Mouse (Mus musculus): ENCODE data around the gene Acan. TPM values are rescaled to one million over a fixed set of nuclear protein-coding genes. Genes with fewer than 3 reads are reported as not detected.

The Acan gene
- polyA plus RNA-seq, 1 experiment, result not detected

GRCm38 (mm10) chr7:79089111-79089510 lies 35.8 kb downstream of the Acan start:
- TF ChIP-seq E2F4 (IDR thresholded peaks at IDR 0.05; ENCODE audit: insufficient read depth) (no peak), SRF (IDR thresholded peaks at IDR 0.05; ENCODE audit: control insufficient read depth, insufficient read length, low read depth) (no peak), MAX (IDR thresholded peaks at IDR 0.05; ENCODE audit: low read depth) (no peak), USF1 (IDR thresholded peaks at IDR 0.05; ENCODE audit: low read depth) (no peak), MYOG (IDR thresholded peaks at IDR 0.05; ENCODE audit: control insufficient read depth in 1 of 3, insufficient read depth in 1 of 3, insufficient read length in 2 of 3, low read depth in 2 of 3) (no peak), CEBPB (IDR thresholded peaks at IDR 0.05; ENCODE audit: insufficient read depth, poor library complexity, severe bottlenecking) (no peak), MYOD1 (IDR thresholded peaks at IDR 0.05; ENCODE audit: control insufficient read depth in 1 of 3, insufficient read length in 2 of 3, low read depth in 2 of 3) (no peak), TCF12 (IDR thresholded peaks at IDR 0.05; ENCODE audit: insufficient read depth, poor library complexity, severe bottlenecking) (no peak), POLR2A (IDR thresholded peaks at IDR 0.05; ENCODE audit: insufficient read length, low read depth) (no peak), POLR2AphosphoS2 (IDR thresholded peaks at IDR 0.05; ENCODE audit: insufficient read length, low read depth) (no peak)
- Histone ChIP-seq H3K4me3 (no peak overlapping the region), H3K27me3 (ENCODE audit: control insufficient read depth, insufficient read depth, insufficient read length) (peaks cover 50% of the 10 kb centered on the region)

GRCm38 (mm10) chr7:79096492-79096891 lies 43.2 kb downstream of the Acan start:
- Histone ChIP-seq H3K27me3 (ENCODE audit: control insufficient read depth, insufficient read depth, insufficient read length) (peaks cover 39% of the 10 kb centered on the region), H3K36me3 (ENCODE audit: control insufficient read depth, insufficient read depth) (no peaks in the 10 kb centered on the region), H3K79me2 (ENCODE audit: control insufficient read depth, insufficient read depth) (no peaks in the 10 kb centered on the region), H3K4me2 (ENCODE audit: low read depth) (no peak overlapping the region), H3ac (ENCODE audit: control insufficient read depth, insufficient read length) (no peak overlapping the region), H3K4me3 (no peak overlapping the region)
- TF ChIP-seq POLR2A (IDR thresholded peaks at IDR 0.05; ENCODE audit: insufficient read length, low read depth) (no peak), CEBPB (IDR thresholded peaks at IDR 0.05; ENCODE audit: insufficient read depth, poor library complexity, severe bottlenecking) (no peak), TCF3 (IDR thresholded peaks at IDR 0.05; ENCODE audit: insufficient read length, low read depth) (no peak)

More at GRCm38 (mm10) chr7:79089111-79089510, 35.8 kb downstream of the Acan start:
- Histone ChIP-seq H3ac (ENCODE audit: control insufficient read depth, insufficient read length) (no peak overlapping the region), H3K4me2 (ENCODE audit: low read depth) (no peak overlapping the region), H3K79me2 (ENCODE audit: control insufficient read depth, insufficient read depth) (no peaks in the 10 kb centered on the region), H3K36me3 (ENCODE audit: control insufficient read depth, insufficient read depth) (no peaks in the 10 kb centered on the region)

- Histone ChIP-seq H3K36me3 (ENCODE audit: control insufficient read depth, insufficient read depth) (no peaks in the 10 kb centered on the region), H3ac (ENCODE audit: control insufficient read depth, insufficient read length) (no peak overlapping the region), H3K27me3 (ENCODE audit: control insufficient read depth, insufficient read depth, insufficient read length) (peaks cover 41% of the 10 kb centered on the region), H3K4me2 (ENCODE audit: low read depth) (no peak overlapping the region), H3K4me3 (no peak overlapping the region), H3K79me2 (ENCODE audit: control insufficient read depth, insufficient read depth) (no peaks in the 10 kb centered on the region)
- TF ChIP-seq USF1 (IDR thresholded peaks at IDR 0.05; ENCODE audit: low read depth) (no peak), TCF12 (IDR thresholded peaks at IDR 0.05; ENCODE audit: insufficient read depth, poor library complexity, severe bottlenecking) (no peak), REST (IDR thresholded peaks at IDR 0.05; ENCODE audit: insufficient read depth, insufficient read length) (no peak), MYOD1 (IDR thresholded peaks at IDR 0.05; ENCODE audit: control insufficient read depth in 1 of 3, insufficient read length in 2 of 3, low read depth in 2 of 3) (no peak), POLR2A (IDR thresholded peaks at IDR 0.05; ENCODE audit: insufficient read length, low read depth) (no peak), E2F4 (IDR thresholded peaks at IDR 0.05; ENCODE audit: insufficient read depth) (no peak), MAX (IDR thresholded peaks at IDR 0.05; ENCODE audit: low read depth) (no peak), POLR2AphosphoS2 (IDR thresholded peaks at IDR 0.05; ENCODE audit: insufficient read length, low read depth) (no peak), MYOG (IDR thresholded peaks at IDR 0.05; ENCODE audit: control insufficient read depth in 1 of 3, insufficient read depth in 1 of 3, insufficient read length in 2 of 3, low read depth in 2 of 3) (no peak), TCF3 (IDR thresholded peaks at IDR 0.05; ENCODE audit: insufficient read length, low read depth) (no peak), SRF (IDR thresholded peaks at IDR 0.05; ENCODE audit: control insufficient read depth, insufficient read length, low read depth) (no peak), CEBPB (IDR thresholded peaks at IDR 0.05; ENCODE audit: insufficient read depth, poor library complexity, severe bottlenecking) (no peak)
Measured at GRCm38 (mm10) chr7:79113848-79114247, 60.6 kb downstream of the Acan start.

GRCm38 (mm10) chr7:79123465-79123864 lies 70.2 kb downstream of the Acan start:
- TF ChIP-seq REST (IDR thresholded peaks at IDR 0.05; ENCODE audit: insufficient read depth, insufficient read length) (no peak), TCF3 (IDR thresholded peaks at IDR 0.05; ENCODE audit: insufficient read length, low read depth) (no peak)
- Histone ChIP-seq H3K79me2 (ENCODE audit: control insufficient read depth, insufficient read depth) (no peaks in the 10 kb centered on the region), H3K36me3 (ENCODE audit: control insufficient read depth, insufficient read depth) (no peaks in the 10 kb centered on the region), H3K4me3 (no peak overlapping the region), H3K27me3 (ENCODE audit: control insufficient read depth, insufficient read depth, insufficient read length) (no peaks in the 10 kb centered on the region), H3K4me2 (ENCODE audit: low read depth) (no peak overlapping the region), H3ac (ENCODE audit: control insufficient read depth, insufficient read length) (no peak overlapping the region)

GRCm38 (mm10) chr7:79129883-79130282 lies 76.6 kb downstream of the Acan start:
- Histone ChIP-seq H3K36me3 (ENCODE audit: control insufficient read depth, insufficient read depth) (peaks cover 2% of the 10 kb centered on the region), H3ac (ENCODE audit: control insufficient read depth, insufficient read length) (no peak overlapping the region), H3K79me2 (ENCODE audit: control insufficient read depth, insufficient read depth) (no peaks in the 10 kb centered on the region), H3K4me3 (no peak overlapping the region), H3K27me3 (ENCODE audit: control insufficient read depth, insufficient read depth, insufficient read length) (no peaks in the 10 kb centered on the region), H3K4me2 (ENCODE audit: low read depth) (no peak overlapping the region)
- TF ChIP-seq CEBPB (IDR thresholded peaks at IDR 0.05; ENCODE audit: insufficient read depth, poor library complexity, severe bottlenecking) (no peak), TCF3 (IDR thresholded peaks at IDR 0.05; ENCODE audit: insufficient read length, low read depth) (no peak), MAX (IDR thresholded peaks at IDR 0.05; ENCODE audit: low read depth) (no peak), REST (IDR thresholded peaks at IDR 0.05; ENCODE audit: insufficient read depth, insufficient read length) (no peak), MYOD1 (IDR thresholded peaks at IDR 0.05; ENCODE audit: control insufficient read depth in 1 of 3, insufficient read length in 2 of 3, low read depth in 2 of 3) (no peak), E2F4 (IDR thresholded peaks at IDR 0.05; ENCODE audit: insufficient read depth) (no peak), TCF12 (IDR thresholded peaks at IDR 0.05; ENCODE audit: insufficient read depth, poor library complexity, severe bottlenecking) (no peak), POLR2AphosphoS2 (IDR thresholded peaks at IDR 0.05; ENCODE audit: insufficient read length, low read depth) (no peak), USF1 (IDR thresholded peaks at IDR 0.05; ENCODE audit: low read depth) (no peak), POLR2A (IDR thresholded peaks at IDR 0.05; ENCODE audit: insufficient read length, low read depth) (no peak), SRF (IDR thresholded peaks at IDR 0.05; ENCODE audit: control insufficient read depth, insufficient read length, low read depth) (no peak), MYOG (IDR thresholded peaks at IDR 0.05; ENCODE audit: control insufficient read depth in 1 of 3, insufficient read depth in 1 of 3, insufficient read length in 2 of 3, low read depth in 2 of 3) (no peak)

Data from myocyte (in vitro differentiated cells).